Mouse (Mus musculus): ENCODE measurements around the gene Sv2c. TPM values are rescaled to one million over a fixed set of nuclear protein-coding genes. Genes with fewer than 3 reads are reported as not detected.
A peak's percentile ranks its signal among the peaks of the same experiment; 100 is the strongest.

The Sv2c gene
- polyA plus RNA-seq, 1 experiment from 2014 or later: 21.6 TPM

DNA sequence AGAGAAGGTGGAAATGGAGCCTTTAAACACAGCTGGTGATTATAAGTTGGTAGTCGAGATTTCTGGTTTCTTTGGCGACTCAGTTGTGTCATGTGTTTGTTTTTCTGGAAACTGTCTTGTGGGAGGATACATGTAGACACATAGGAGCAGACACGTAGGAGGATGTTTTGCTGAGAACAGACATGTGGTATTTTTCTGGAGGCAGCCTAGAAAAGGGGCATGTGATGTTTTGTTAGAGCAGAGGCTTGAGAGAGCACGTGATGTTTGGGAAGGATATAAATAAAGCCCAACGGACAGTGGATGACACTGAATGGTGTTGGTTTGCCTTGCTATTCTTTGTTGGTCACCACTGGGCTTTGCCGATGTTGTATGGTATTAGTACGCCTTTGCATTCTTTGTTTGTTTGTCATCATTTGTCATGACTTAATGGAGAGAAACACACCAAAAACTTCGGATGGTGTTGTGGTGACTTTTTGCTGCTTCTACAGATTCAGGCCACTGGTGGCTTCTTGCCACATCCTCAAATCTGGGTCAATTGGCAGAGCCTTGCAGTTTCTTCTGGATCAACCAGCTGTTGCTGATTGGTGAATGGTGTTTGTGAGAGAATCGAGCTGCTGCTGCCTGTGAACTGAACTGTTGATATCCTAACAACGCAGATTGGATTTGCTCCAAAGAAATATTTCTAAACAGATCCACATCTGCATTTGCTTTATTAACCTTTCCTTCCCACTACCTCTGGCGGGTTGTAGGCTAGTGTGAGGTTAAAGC, 91.9 kb downstream of the Sv2c start:
- 80% methylated on average over 11 of the region's 11 CpGs for WGBS
- no peak for ATAC-seq (ENCODE audit: low FRiP score)

DNA sequence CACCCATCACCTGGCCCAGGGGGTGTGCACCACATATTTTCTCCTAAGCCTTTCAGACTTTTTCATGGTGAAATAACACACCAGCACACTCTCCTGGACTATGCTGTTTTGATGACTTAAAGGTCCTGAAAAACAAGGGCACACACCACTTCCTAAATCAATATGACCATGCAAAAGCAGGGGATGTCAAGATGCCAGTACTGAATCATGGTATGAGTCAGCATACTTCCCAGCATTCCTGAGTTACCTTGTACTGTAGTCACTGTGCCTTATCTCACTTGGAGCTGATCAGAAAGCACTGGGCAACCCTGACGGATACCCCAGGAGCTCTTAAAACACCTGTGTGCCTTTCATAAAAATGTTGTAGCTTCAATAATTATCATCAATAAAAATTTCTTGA, 92.8 kb downstream of the Sv2c start:
- Histone ChIP-seq H3K4me3 (no peak overlapping the region), H3K9me3 (no peaks in the 10 kb centered on the region), H3K36me3 (no peaks in the 10 kb centered on the region), H3K9ac (no peak overlapping the region), H3K4me2 (no peak overlapping the region), H3K4me1 (replicated peaks) (no peaks in the 10 kb centered on the region), H3K27me3 (no peaks in the 10 kb centered on the region), H3K27ac (no peak overlapping the region)
- WGBS: 82% methylated on average over 1 of the region's 1 CpGs
- no peak for ATAC-seq (ENCODE audit: low FRiP score)

More for the DNA sequence above, 91.9 kb downstream of the Sv2c start:
- Histone ChIP-seq H3K4me1 (replicated peaks) (0 out of 2 replicates have a peak, but pooled peaks cover 1% of the 10 kb centered on the region), H3K36me3 (no peaks in the 10 kb centered on the region), H3K4me3 (no peak overlapping the region), H3K27me3 (no peaks in the 10 kb centered on the region), H3K27ac (no peak overlapping the region), H3K9ac (no peak overlapping the region), H3K4me2 (no peak overlapping the region), H3K9me3 (no peaks in the 10 kb centered on the region)

DNA sequence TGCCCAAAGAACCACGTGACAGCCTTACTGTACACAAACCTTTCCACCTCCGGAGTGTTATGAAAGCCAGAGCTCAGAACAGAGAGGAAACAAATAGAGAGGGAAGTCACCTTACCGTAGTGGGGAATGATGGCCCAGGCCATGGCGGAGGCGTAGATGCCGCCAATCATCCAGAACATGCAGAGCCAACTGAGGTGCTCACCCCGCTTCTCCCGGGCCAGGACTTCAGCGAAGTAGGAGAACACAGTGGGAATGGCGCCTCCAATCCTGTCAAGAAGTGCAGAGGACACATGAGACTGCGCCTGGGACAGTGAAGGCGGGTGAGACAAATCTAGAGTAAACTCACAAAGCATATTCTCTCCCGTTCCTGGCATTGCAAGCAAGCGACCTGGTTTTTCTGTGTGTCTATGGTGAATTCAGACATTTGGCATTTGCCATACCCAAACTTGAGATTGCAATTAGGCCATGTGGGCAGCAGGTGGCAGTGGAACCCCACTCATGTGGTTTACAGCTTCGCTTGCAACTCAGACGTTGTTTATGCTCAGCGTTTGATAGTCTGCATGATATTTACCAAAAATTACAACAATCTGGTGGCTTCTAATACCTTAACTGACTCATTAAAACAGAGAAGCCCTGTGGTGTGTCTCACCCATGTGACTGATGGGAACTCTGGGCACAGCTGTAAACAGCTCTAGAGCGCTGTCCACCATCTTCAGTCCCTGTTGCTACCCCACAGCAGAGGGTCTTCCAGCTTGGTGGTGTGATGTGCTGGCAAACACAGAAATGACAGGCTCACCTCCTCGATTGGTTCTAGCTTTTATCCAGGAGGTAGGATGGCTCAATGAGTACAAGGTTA, 101.8 kb downstream of the Sv2c start:
- Histone ChIP-seq H3K27me3 (no peaks in the 10 kb centered on the region), H3K9me3 (no peaks in the 10 kb centered on the region), H3K27ac (no peak overlapping the region), H3K9ac (no peak overlapping the region), H3K4me1 (replicated peaks) (no peaks in the 10 kb centered on the region), H3K36me3 (peaks cover 9% of the 10 kb centered on the region; the same call in 1 of the 2 replicates), H3K4me3 (no peak overlapping the region), H3K4me2 (no peak overlapping the region)
- ATAC-seq (ENCODE audit: low FRiP score): peak; percentile 54; the same call in 1 of the 2 replicates
- WGBS: 62% methylated on average over 19 of the region's 19 CpGs

DNA sequence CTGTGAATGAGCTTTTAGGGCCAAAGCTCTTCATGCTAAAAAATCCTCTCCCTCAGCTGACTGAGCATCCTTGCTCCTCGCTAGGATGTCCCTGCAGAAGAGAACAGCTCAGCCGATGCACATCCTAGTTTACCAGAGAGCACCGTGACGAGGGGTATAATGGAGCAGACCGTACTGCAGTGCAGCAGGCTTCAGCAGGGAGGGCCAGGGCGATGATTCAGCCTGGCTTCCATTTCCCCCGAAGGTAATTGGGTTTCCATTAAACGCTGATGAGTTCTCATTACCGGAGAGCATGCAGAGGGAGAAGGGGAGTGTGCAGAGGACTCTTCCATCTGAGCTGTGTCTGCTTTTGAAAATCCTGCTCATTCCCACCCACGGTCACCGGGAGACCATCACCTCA, 108.5 kb downstream of the Sv2c start:
- 0 out of 2 replicates have a peak, but pooled peaks cover 5% of the 10 kb centered on the region for H3K36me3 ChIP-seq
- H3K9me3 ChIP-seq: no peaks in the 10 kb centered on the region
- no peak overlapping the region for H3K4me3 ChIP-seq
- WGBS: 61% methylated on average over 11 of the region's 11 CpGs
- H3K4me2 ChIP-seq: no peak overlapping the region
- peak overlapping the region; percentile 82 for H3K27ac ChIP-seq
- peak; percentile 88 for ATAC-seq (ENCODE audit: low FRiP score)
- H3K4me1 ChIP-seq (replicated peaks): peaks cover 11% of the 10 kb centered on the region
- no peak overlapping the region for H3K9ac ChIP-seq
- no peaks in the 10 kb centered on the region for H3K27me3 ChIP-seq

DNA sequence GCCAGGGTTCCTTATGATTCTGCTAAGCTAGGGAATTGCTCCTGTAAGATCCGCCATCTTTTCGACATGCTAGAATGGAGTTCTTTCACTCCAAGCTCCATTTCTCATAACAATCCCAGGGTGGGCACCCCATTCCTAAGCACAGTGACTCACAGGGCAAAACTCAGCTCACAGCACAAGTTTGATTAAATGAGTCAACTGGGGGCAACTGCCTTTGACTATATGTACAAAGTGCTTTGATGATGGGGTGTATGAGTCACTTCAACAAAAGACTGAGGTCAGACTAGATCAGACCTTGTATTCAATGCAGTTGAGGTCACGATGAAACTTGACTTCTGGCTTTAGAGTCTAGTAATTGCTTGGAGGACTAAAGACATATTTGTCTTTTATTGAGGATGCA, 116.9 kb downstream of the Sv2c start:
- Histone ChIP-seq H3K4me1 (replicated peaks) (peaks cover 10% of the 10 kb centered on the region), H3K9me3 (no peaks in the 10 kb centered on the region), H3K4me2 (no peak overlapping the region), H3K9ac (no peak overlapping the region), H3K36me3 (no peaks in the 10 kb centered on the region), H3K27me3 (no peaks in the 10 kb centered on the region), H3K4me3 (no peak overlapping the region), H3K27ac (no peak overlapping the region)
- no peak for ATAC-seq (ENCODE audit: low FRiP score)
- 94% methylated on average over 3 of the region's 3 CpGs for WGBS

DNA sequence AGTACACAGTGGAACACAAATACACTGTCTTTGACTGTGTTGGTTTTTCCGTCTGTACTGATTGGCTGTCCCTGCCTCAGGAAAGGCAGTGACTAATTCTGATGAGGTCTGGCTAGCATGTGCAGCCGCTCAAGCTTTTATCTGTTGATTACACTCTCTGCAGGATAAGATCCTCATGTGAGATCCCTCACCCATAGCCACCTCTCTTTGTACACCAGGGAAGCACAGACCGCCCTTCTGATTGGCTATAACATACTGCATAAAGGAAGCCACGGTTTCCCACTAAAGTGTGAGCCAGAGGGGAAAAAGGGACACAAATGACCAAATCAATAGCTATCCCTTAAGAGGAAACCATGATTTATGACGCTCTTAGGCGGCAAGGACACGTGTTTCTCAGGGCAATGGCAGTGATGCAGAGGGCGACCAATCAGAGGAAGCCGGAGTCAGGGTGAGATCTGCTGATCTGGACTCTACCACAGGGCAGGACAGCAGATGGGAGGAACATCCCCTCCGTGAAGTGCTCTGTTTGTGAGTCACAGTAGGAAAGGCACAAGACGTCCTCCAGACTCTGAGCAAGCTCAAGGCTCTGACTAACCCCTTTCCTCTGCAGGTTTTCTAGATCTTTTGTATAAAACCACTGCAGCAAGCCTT, 121.4 kb downstream of the Sv2c start:
- H3K4me2 ChIP-seq: peak overlapping the region; percentile 27
- 31% methylated on average over 11 of the region's 11 CpGs for WGBS
- no peaks in the 10 kb centered on the region for H3K27me3 ChIP-seq
- H3K4me1 ChIP-seq (replicated peaks): peaks cover 39% of the 10 kb centered on the region
- no peak overlapping the region for H3K9ac ChIP-seq
- peak; percentile 78 for ATAC-seq (ENCODE audit: low FRiP score)
- no peak overlapping the region for H3K4me3 ChIP-seq
- H3K27ac ChIP-seq: peak overlapping the region; percentile 84
- no peaks in the 10 kb centered on the region for H3K9me3 ChIP-seq
- H3K36me3 ChIP-seq: no peaks in the 10 kb centered on the region

DNA sequence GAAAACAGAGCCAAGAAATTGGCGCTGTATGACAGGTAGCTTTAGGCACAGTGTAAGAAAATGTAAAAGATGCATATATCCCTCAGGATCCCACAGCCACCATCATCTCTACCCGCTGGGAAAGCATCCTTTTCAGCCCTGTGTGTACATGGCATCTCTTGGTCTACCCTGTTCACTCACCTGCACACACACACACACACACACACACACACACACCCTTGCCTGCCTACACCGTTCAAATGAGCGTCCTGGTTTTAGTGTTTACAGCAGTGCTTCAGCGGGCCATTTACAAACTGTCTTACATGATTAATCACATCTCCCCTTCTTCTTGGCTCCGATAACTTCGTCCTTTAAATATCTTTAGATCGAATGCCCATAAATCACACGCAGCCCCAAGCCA, 123.4 kb downstream of the Sv2c start:
- H3K4me1 ChIP-seq (replicated peaks): peaks cover 43% of the 10 kb centered on the region
- no peaks in the 10 kb centered on the region for H3K27me3 ChIP-seq
- H3K9me3 ChIP-seq: no peaks in the 10 kb centered on the region
- ATAC-seq (ENCODE audit: low FRiP score): peak; percentile 49
- H3K27ac ChIP-seq: peak overlapping the region; percentile 84
- H3K36me3 ChIP-seq: no peaks in the 10 kb centered on the region
- 54% methylated on average over 9 of the region's 9 CpGs for WGBS
- H3K4me2 ChIP-seq: no peak overlapping the region
- H3K4me3 ChIP-seq: no peak overlapping the region
- no peak overlapping the region for H3K9ac ChIP-seq

DNA sequence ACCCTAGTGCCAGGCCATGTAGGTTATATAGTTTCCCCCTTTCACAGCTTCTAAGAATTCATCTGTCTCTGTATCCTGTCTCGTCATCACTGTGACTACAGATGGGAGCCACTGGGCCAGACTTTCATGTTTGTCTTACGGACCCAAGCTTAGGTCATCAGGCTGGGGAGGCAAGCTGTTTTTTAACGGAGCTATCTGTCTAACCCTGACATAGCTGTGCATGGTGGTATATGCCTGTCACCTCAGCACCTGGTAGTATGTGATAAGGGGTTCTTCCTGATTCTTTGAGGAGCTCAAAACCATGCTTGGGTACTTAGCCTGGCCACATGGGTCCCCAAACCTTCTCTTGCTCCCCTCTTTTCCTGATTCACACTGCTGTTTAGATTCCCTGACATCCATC, 124.2 kb downstream of the Sv2c start:
- 62% methylated on average over 3 of the region's 3 CpGs for WGBS
- no peak for ATAC-seq (ENCODE audit: low FRiP score)
- H3K27ac ChIP-seq: peak overlapping the region; percentile 60
- H3K9me3 ChIP-seq: no peaks in the 10 kb centered on the region
- no peak overlapping the region for H3K9ac ChIP-seq
- no peak overlapping the region for H3K4me2 ChIP-seq
- H3K36me3 ChIP-seq: no peaks in the 10 kb centered on the region
- H3K4me3 ChIP-seq: no peak overlapping the region
- no peaks in the 10 kb centered on the region for H3K27me3 ChIP-seq
- peaks cover 52% of the 10 kb centered on the region for H3K4me1 ChIP-seq (replicated peaks)

DNA sequence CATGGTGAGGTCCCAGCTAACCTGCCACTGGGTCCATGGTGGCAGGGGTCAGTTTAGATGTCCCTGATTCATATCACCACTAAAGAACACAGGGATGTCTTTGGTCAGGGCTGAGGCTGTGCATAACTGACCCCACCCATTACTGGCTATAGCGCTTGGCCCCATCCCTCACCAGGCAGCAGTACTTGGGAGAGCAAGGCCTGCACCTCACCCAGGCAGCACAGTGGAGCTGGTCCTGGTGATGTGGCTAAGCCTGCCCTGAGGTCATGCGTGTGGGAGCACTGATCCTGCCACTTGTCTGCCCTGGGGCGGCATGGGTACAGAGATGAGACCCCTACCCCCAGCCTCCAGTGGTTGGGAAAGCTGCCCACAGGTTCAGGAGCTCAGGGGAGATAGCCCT, 128.8 kb downstream of the Sv2c start:
- no peaks in the 10 kb centered on the region for H3K27me3 ChIP-seq
- no peak overlapping the region for H3K4me3 ChIP-seq
- WGBS: 95% methylated on average over 3 of the region's 3 CpGs
- peaks cover 52% of the 10 kb centered on the region for H3K4me1 ChIP-seq (replicated peaks)
- H3K27ac ChIP-seq: peak overlapping the region; percentile 6
- H3K9ac ChIP-seq: no peak overlapping the region
- H3K9me3 ChIP-seq: no peaks in the 10 kb centered on the region
- H3K4me2 ChIP-seq: no peak overlapping the region
- H3K36me3 ChIP-seq: no peaks in the 10 kb centered on the region
- ATAC-seq (ENCODE audit: low FRiP score): no peak

DNA sequence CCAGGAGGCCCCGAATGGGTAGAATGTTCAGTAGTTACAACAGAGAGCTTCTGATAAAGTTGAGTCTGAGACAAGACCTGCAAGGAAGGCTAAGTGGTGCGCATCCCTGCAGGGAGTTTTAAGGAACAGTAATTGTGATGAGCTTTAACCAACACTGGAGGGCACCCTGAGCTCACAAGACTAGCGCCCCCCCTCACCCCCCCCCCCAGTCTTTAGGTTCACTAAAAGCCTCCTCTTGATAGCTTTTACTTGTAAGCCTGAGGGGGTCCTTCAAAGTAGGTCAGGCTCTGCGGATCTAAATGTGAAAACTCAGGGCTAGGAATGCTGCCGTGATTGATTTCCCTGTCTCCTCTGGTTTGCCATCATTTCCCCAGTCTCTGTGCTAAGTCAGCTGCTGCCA, 129.9 kb downstream of the Sv2c start:
- H3K27me3 ChIP-seq: no peaks in the 10 kb centered on the region
- no peak overlapping the region for H3K4me2 ChIP-seq
- peak; percentile 45; the same call in 1 of the 2 replicates for ATAC-seq (ENCODE audit: low FRiP score)
- H3K9me3 ChIP-seq: no peaks in the 10 kb centered on the region
- H3K4me1 ChIP-seq (replicated peaks): peaks cover 44% of the 10 kb centered on the region
- 30% methylated on average over 5 of the region's 5 CpGs for WGBS
- H3K36me3 ChIP-seq: no peaks in the 10 kb centered on the region
- H3K4me3 ChIP-seq: no peak overlapping the region
- H3K27ac ChIP-seq: peak overlapping the region; percentile 6
- no peak overlapping the region for H3K9ac ChIP-seq

DNA sequence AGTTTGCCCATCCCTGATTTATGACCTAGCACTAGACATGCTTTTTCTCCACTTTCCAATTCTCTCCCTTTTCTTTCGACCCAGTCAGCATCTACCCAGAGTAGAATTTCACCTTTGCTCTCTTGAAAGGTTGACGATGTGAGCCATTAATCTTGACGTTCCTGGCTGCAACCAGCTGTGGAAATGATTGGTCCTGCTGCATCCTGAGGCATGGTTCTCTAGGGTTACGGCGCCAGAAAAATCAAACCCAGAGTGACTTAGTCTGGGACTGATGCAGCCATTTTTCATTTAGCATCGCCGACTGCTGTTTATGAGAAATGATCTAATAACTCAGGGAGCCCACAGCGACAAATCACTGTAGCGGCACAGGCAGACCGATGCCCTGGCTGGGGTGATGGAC, 133.0 kb downstream of the Sv2c start:
- WGBS: 58% methylated on average over 10 of the region's 10 CpGs
- ATAC-seq (ENCODE audit: low FRiP score): 0 out of 2 replicates have a peak, but pooled peaks have one; percentile 16
- no peak overlapping the region for H3K9ac ChIP-seq

DNA sequence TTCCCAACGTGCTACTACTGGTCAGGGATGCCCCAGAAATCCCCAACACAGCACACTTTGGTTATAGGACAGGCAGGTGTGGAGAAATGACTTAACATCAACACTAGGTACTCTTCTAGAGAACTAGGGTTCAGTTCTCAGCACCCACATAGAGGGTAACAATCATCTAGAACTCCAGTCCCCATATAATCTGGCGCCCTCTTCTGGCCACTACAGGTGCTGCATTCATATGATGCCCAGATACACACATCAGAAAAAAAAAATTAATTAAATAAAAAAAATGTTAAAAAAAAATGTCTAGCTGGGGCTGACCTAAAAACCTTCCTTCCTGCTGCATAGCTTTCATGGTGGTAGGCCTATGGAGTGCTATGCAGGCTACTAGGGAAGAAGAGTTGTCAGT, 135.1 kb downstream of the Sv2c start:
- 50% methylated on average over 2 of the region's 2 CpGs for WGBS
- Histone ChIP-seq H3K4me1 (replicated peaks) (peaks cover 32% of the 10 kb centered on the region), H3K36me3 (no peaks in the 10 kb centered on the region), H3K4me2 (no peak overlapping the region), H3K9me3 (no peaks in the 10 kb centered on the region), H3K27ac (no peak overlapping the region), H3K9ac (no peak overlapping the region), H3K27me3 (no peaks in the 10 kb centered on the region), H3K4me3 (no peak overlapping the region)
- ATAC-seq (ENCODE audit: low FRiP score): no peak

More for the DNA sequence above, 133.0 kb downstream of the Sv2c start:
- Histone ChIP-seq H3K4me1 (replicated peaks) (peaks cover 53% of the 10 kb centered on the region), H3K9me3 (no peaks in the 10 kb centered on the region), H3K27ac (peak overlapping the region; percentile 72), H3K4me2 (no peak overlapping the region), H3K36me3 (no peaks in the 10 kb centered on the region), H3K27me3 (no peaks in the 10 kb centered on the region), H3K4me3 (no peak overlapping the region)
